Mouse (Mus musculus) hindbrain, embryonic 11.5 days (tissue): Measurements from ENCODE around the gene Gm42417. TPM values are rescaled to one million over a fixed set of nuclear protein-coding genes. Genes with fewer than 3 reads are reported as not detected.

Experiments
- ATAC-seq: fragments of 200-750 bp; cut with Nextera tagmentation; 2 replicates; pipeline ENCODE4 v1.8.0; 2017; ENCODE audit warnings: mild to moderate bottlenecking, moderate TSS enrichment, moderate library complexity; ENCODE audit not compliant: low FRiP score
- DNase-seq: peaks from one replicate; pipeline ENCODE4 v3.0.0-alpha.2; 2015; ENCODE audit warnings: low spot score
- H3K27ac ChIP-seq: fragments of 300-500 bp; sonication (generic); 2 replicates; pipeline ENCODE4 v1.5.1; 2014; ENCODE audit warnings: mild to moderate bottlenecking, low read depth, low read length
- H3K27me3 ChIP-seq: fragments of 300-500 bp; sonication (generic); 2 replicates; pipeline ENCODE4 v1.6.1; 2014; ENCODE audit warnings: mild to moderate bottlenecking, low read length, moderate library complexity, mixed read lengths; ENCODE audit not compliant: control insufficient read depth, insufficient read depth
- H3K36me3 ChIP-seq: fragments of 300-500 bp; sonication (generic); 2 replicates; pipeline ENCODE4 v1.6.1; 2014; ENCODE audit warnings: mild to moderate bottlenecking, low read length, moderate library complexity, mixed read lengths; ENCODE audit not compliant: control insufficient read depth, insufficient read depth
- H3K4me1 ChIP-seq: fragments of 300-500 bp; sonication (generic); replicated peaks from 2 replicates; pipeline ENCODE4 v1.6.1; 2014; ENCODE audit warnings: low read length, mixed read lengths; ENCODE audit not compliant: control insufficient read depth, insufficient read depth
- H3K4me2 ChIP-seq: fragments of 300-500 bp; sonication (generic); replicated peaks from 2 replicates; pipeline ENCODE4 v1.6.1; 2014; ENCODE audit warnings: mild to moderate bottlenecking, low read depth, low read length
- H3K4me3 ChIP-seq: fragments of 300-500 bp; sonication (generic); 2 replicates; pipeline ENCODE4 v1.5.1; 2014; ENCODE audit warnings: low read depth, low read length
- H3K9ac ChIP-seq: fragments of 300-500 bp; sonication (generic); 2 replicates; pipeline ENCODE4 v1.6.1; 2014; ENCODE audit warnings: low read depth, low read length
- H3K9me3 ChIP-seq: fragments of 300-500 bp; sonication (generic); 2 replicates; pipeline ENCODE4 v1.6.1; 2016; ENCODE audit warnings: low read length; ENCODE audit not compliant: control insufficient read depth
- WGBS: fragments of 180-500 bp; shearing (Covaris S2); extraction: QIAGEN DNeasy Blood & Tissue Kit; methylation state at CpG from one replicate; pipeline ENCODE4 v1.1.7; 2014; 5-methylcytosine and 5-hydroxymethylcytosine counted together
- polyA plus RNA-seq: library from polyadenylated mRNA; unstranded; fragments of >200 nt; fragmentation: Nextera tagmentation; extraction: Ambion mirVana; gene quantifications from 2 replicates; pipeline ENCODE4 v1.2.1, GENCODE M21; 2014

Gm42417 gene
- polyA plus RNA-seq, 1 experiment from 2014 or later, result not detected

DNA sequence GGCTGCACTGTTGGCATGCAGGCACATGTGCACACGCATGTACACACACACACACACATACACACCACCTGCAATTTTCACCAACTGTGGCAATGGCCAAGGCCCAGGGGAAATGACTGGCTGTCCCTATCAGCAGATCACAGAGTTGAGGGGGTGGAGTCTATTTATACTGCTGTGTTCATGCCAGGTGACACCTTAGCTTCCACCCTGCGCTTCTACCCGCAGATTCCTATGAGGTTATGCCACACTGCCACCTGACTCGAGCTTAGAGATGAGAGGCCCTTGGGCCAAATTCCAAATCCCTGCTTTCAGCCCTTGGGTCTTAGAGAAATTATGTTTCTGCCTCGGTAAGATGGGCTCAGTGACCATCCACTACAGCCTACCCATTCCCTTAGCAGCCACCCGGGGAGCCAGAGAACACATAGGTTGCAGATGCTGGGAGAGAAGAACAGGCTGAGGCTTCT, 4.6 kb downstream of the Gm42417 start:
- no peak for DNase-seq
- no peak overlapping the region for H3K27ac ChIP-seq
- no peaks in the 10 kb centered on the region for H3K9me3 ChIP-seq
- H3K4me2 ChIP-seq, result no peak overlapping the region
- H3K36me3 ChIP-seq, result no peaks in the 10 kb centered on the region
- no peak for ATAC-seq
- H3K27me3 ChIP-seq, result no peaks in the 10 kb centered on the region
- no peaks in the 10 kb centered on the region for H3K4me1 ChIP-seq
- WGBS, result 87% methylated on average over 6 of the region's 6 CpGs
- no peak overlapping the region for H3K4me3 ChIP-seq
- no peak overlapping the region for H3K9ac ChIP-seq

DNA sequence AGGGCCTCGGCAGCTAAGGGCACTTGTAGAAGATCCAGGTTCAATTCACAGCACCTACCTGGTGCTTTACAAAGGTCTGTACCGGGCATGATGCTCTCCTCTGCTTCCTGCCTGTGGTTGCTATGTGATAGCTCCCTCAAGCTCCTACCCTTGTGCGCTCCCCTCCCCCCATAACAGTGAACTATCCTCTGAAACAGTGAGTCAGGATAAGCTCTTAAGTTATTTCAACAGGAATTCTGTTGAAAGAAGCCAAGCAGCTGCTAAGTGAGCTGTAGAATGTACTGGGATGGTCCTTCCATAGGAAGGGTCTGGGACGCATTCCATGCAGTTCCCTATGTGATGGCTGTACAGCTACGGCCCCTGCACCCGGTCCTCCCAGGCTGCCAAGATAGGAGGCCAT, 5.7 kb downstream of the Gm42417 start:
- Histone ChIP-seq H3K4me3 (no peak overlapping the region), H3K36me3 (no peaks in the 10 kb centered on the region), H3K9me3 (no peaks in the 10 kb centered on the region), H3K27ac (no peak overlapping the region), H3K4me2 (no peak overlapping the region), H3K27me3 (no peaks in the 10 kb centered on the region), H3K9ac (no peak overlapping the region), H3K4me1 (no peaks in the 10 kb centered on the region)
- ATAC-seq, result no peak
- DNase-seq, result no peak
- 88% methylated on average over 6 of the region's 6 CpGs for WGBS

- no peak overlapping the region for H3K27ac ChIP-seq
- no peaks in the 10 kb centered on the region for H3K9me3 ChIP-seq
- H3K36me3 ChIP-seq, result no peaks in the 10 kb centered on the region
- H3K4me1 ChIP-seq, result no peaks in the 10 kb centered on the region
- ATAC-seq (no peak), DNase-seq (no peak)
- H3K4me3 ChIP-seq, result no peak overlapping the region
- 91% methylated on average over 12 of the region's 12 CpGs for WGBS
- no peak overlapping the region for H3K4me2 ChIP-seq
- no peaks in the 10 kb centered on the region for H3K27me3 ChIP-seq
- no peak overlapping the region for H3K9ac ChIP-seq
These were observed 7.8 kb downstream of the Gm42417 start for GRCm38 (mm10) chr1:36531461-36531860.

- ATAC-seq (no peak), DNase-seq (no peak)
- Histone ChIP-seq H3K9ac (no peak overlapping the region), H3K36me3 (no peaks in the 10 kb centered on the region), H3K9me3 (no peaks in the 10 kb centered on the region), H3K4me3 (no peak overlapping the region), H3K27me3 (no peaks in the 10 kb centered on the region), H3K4me2 (no peak overlapping the region), H3K4me1 (no peaks in the 10 kb centered on the region), H3K27ac (no peak overlapping the region)
- WGBS, result 95% methylated on average over 7 of the region's 7 CpGs
These were observed 8.3 kb downstream of the Gm42417 start for GRCm38 (mm10) chr1:36530962-36531361.

- WGBS, result 87% methylated on average over 8 of the region's 8 CpGs
- H3K4me2 ChIP-seq, result no peak overlapping the region
- no peaks in the 10 kb centered on the region for H3K9me3 ChIP-seq
- 0 out of 2 replicates have a peak, but pooled peaks cover under 1% of the 10 kb centered on the region for H3K36me3 ChIP-seq
- ATAC-seq, result no peak
- H3K9ac ChIP-seq, result no peak overlapping the region
- no peaks in the 10 kb centered on the region for H3K27me3 ChIP-seq
- no peak for DNase-seq
- H3K4me1 ChIP-seq, result no peaks in the 10 kb centered on the region
- no peak overlapping the region for H3K27ac ChIP-seq
- H3K4me3 ChIP-seq, result no peak overlapping the region
These were observed 8.7 kb downstream of the Gm42417 start for GRCm38 (mm10) chr1:36530485-36530884.

- Histone ChIP-seq H3K4me1 (no peaks in the 10 kb centered on the region), H3K27me3 (no peaks in the 10 kb centered on the region), H3K4me2 (no peak overlapping the region), H3K36me3 (0 out of 2 replicates have a peak, but pooled peaks cover 3% of the 10 kb centered on the region), H3K9ac (no peak overlapping the region), H3K27ac (no peak overlapping the region), H3K9me3 (no peaks in the 10 kb centered on the region), H3K4me3 (no peak overlapping the region)
- WGBS, result 90% methylated on average over 4 of the region's 4 CpGs
- no peak for ATAC-seq
- no peak for DNase-seq
These were observed 9.4 kb downstream of the Gm42417 start for GRCm38 (mm10) chr1:36529875-36530274.

DNA sequence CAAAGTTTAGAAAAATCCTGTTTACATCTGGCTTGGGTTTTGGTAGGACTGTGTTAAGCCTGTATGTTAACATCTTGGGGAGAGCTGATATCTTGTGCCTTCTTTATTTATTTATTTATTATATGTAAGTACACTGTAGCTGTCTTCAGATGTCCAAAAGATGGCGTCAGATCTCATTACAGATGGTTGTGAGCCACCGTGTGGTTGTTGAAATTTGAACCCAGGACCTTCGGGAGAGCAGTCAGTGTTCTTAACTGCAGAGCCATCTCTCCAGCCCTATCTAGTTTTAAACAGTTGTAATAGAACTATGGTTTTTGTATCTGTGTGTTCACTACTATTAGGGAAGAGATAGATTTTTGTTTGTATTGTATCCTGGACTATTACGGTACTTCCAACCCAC, 10.0 kb downstream of the Gm42417 start:
- no peaks in the 10 kb centered on the region for H3K9me3 ChIP-seq
- 0 out of 2 replicates have a peak, but pooled peaks cover 3% of the 10 kb centered on the region for H3K36me3 ChIP-seq
- H3K4me1 ChIP-seq, result no peaks in the 10 kb centered on the region
- ATAC-seq (no peak), DNase-seq (no peak)
- no peak overlapping the region for H3K4me3 ChIP-seq
- H3K4me2 ChIP-seq, result no peak overlapping the region
- H3K27me3 ChIP-seq, result no peaks in the 10 kb centered on the region
- H3K9ac ChIP-seq, result no peak overlapping the region
- H3K27ac ChIP-seq, result no peak overlapping the region
- 88% methylated on average over 4 of the region's 4 CpGs for WGBS

GRCm38 (mm10) chr1:36528351-36528750, 10.9 kb downstream of the Gm42417 start:
- no peaks in the 10 kb centered on the region for H3K27me3 ChIP-seq
- H3K36me3 ChIP-seq, result 0 out of 2 replicates have a peak, but pooled peaks cover 3% of the 10 kb centered on the region
- no peaks in the 10 kb centered on the region for H3K4me1 ChIP-seq
- peak overlapping the region; percentile 36; the same call in 1 of the 2 replicates for H3K27ac ChIP-seq
- 50% methylated on average over 1 of the region's 1 CpGs for WGBS
- no peak overlapping the region for H3K4me2 ChIP-seq
- no peak overlapping the region for H3K4me3 ChIP-seq
- H3K9ac ChIP-seq, result no peak overlapping the region
- no peaks in the 10 kb centered on the region for H3K9me3 ChIP-seq
- DNase-seq (peak; percentile 50), ATAC-seq (peak; percentile 56)

GRCm38 (mm10) chr1:36526903-36527302, 12.3 kb downstream of the Gm42417 start:
- no peak for ATAC-seq
- 0 out of 2 replicates have a peak, but pooled peaks cover 3% of the 10 kb centered on the region for H3K36me3 ChIP-seq

More at GRCm38 (mm10) chr1:36526903-36527302, 12.3 kb downstream of the Gm42417 start:
- 91% methylated on average over 10 of the region's 10 CpGs for WGBS
- Histone ChIP-seq H3K4me1 (no peaks in the 10 kb centered on the region), H3K27ac (no peak overlapping the region), H3K4me2 (no peak overlapping the region), H3K9me3 (no peaks in the 10 kb centered on the region), H3K4me3 (no peak overlapping the region), H3K27me3 (no peaks in the 10 kb centered on the region), H3K9ac (no peak overlapping the region)
- DNase-seq, result no peak
